Mouse (Mus musculus): ENCODE measurements at regions not wholly inside any gene's neighbourhood (a gene's known extent, or its start where the extent isn't known, plus 50 kb on each side); places are given as distances from the start of the nearest gene placed in this dataset.

DNA sequence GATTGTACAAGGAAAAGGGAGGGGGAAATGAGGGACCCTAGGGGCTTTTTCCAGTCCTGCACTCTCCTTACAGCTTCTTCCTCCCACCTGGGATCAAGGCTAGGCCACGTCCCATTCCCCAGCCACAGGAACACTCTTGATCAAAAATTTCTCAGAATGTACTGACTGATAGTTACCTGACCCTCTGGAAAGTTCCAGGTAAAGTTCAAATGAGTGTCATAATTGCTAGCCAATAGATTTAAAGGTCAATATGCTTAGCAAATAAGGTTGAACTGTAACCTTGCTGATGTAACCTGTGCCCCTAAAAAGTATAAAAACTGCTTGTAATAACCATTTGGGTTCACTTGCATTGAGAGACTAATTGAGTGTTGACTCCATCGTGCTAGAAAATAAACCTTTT, 61.1 kb upstream of the P2ry1 start:
- H3K4me3 ChIP-seq (ENCODE audit: insufficient read depth in 1 of 2, low read depth in 2 of 2, low read length in 2 of 2): no peak overlapping the region
- WGBS (ENCODE audit: insufficient replicate concordance): 68% methylated on average over 2 of the region's 2 CpGs
- no peak for ATAC-seq (ENCODE audit: insufficient read depth)

DNA sequence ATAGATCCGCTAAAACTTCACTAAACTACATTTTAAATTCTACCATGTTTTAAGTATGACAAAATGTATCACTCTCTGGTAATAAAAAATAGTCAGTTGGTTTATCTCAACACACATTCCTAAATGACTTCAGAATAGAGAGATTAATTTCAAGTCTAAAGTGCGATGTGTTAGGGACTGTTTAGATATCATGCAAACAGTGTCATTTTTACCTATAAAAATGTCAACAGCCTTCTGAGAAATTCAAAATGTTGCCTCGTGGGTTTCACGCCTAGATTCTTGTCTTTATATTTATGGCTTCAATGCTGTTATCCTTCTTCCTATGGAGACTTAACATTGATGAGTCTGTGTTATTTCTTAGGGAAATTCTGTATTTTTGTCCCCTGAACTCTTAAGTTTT, 53.7 kb upstream of the P2ry1 start:
- TF ChIP-seq EP300 (IDR thresholded peaks at IDR 0.05; ENCODE audit: low read depth) (no peak), CTCF (IDR thresholded peaks at IDR 0.05; ENCODE audit: low read depth) (no peak)
- H3K4me2 ChIP-seq (ENCODE audit: low read depth): no peak overlapping the region
- DNase-seq (ENCODE audit: low read depth in 3 of 3, low spot score in 3 of 3) (no peak), ATAC-seq (ENCODE audit: insufficient read depth) (no peak)
- H3K4me3 ChIP-seq (ENCODE audit: insufficient read depth in 1 of 2, low read depth in 2 of 2, low read length in 2 of 2): no peak overlapping the region
- 53% methylated on average over 4 of the region's 4 CpGs for WGBS (ENCODE audit: insufficient replicate concordance)
- no peak overlapping the region for H3K9ac ChIP-seq (replicated peaks)
- H3K9me3 ChIP-seq (ENCODE audit: control insufficient read depth, low read length): no peaks in the 10 kb centered on the region
- H3K27ac ChIP-seq: no peak overlapping the region
- peaks cover 0 to 2% of the 10 kb centered on the region in 2 experiments; a peak in 1 of 4 replicates for H3K4me1 ChIP-seq (replicated peaks; ENCODE audit: control insufficient read depth in 2 of 2, insufficient read depth in 2 of 2, low read length in 1 of 2)
- H3K36me3 ChIP-seq (replicated peaks; ENCODE audit: control insufficient read depth, insufficient read depth, low read depth): no peaks in the 10 kb centered on the region
- no peaks in the 10 kb centered on the region for H3K27me3 ChIP-seq (ENCODE audit: control insufficient read depth, insufficient read depth, low read length)

More for the DNA sequence above, 61.1 kb upstream of the P2ry1 start:
- H3K27me3 ChIP-seq (ENCODE audit: control insufficient read depth, insufficient read depth, low read length): no peaks in the 10 kb centered on the region
- DNase-seq (ENCODE audit: low read depth in 3 of 3, low spot score in 3 of 3): no peak
- no peaks in the 10 kb centered on the region for H3K9me3 ChIP-seq (ENCODE audit: control insufficient read depth, low read length)
- no peak for TF ChIP-seq CTCF (IDR thresholded peaks at IDR 0.05; ENCODE audit: low read depth)
- no peak for TF ChIP-seq EP300 (IDR thresholded peaks at IDR 0.05; ENCODE audit: low read depth)
- H3K4me1 ChIP-seq (replicated peaks; ENCODE audit: control insufficient read depth in 2 of 2, insufficient read depth in 2 of 2, low read length in 1 of 2): no peaks in the 10 kb centered on the region
- H3K27ac ChIP-seq: no peak overlapping the region
- H3K36me3 ChIP-seq (replicated peaks; ENCODE audit: control insufficient read depth, insufficient read depth, low read depth): no peaks in the 10 kb centered on the region
- no peak overlapping the region for H3K9ac ChIP-seq (replicated peaks)
- H3K4me2 ChIP-seq (ENCODE audit: low read depth): no peak overlapping the region
